Mouse (Mus musculus): ENCODE results near the gene Bckdha. TPM values are rescaled to one million over a fixed set of nuclear protein-coding genes. Genes with fewer than 3 reads are reported as not detected.
A peak's percentile ranks its signal among the peaks of the same experiment; 100 is the strongest.

Bckdha gene
- polyA plus RNA-seq, 1 experiment from 2014 or later, result 96.3 TPM

- H3K9ac ChIP-seq (ENCODE audit: low read depth, low read length), result 0 out of 2 replicates have a peak overlapping the region, but pooled peaks have one; percentile 79
- 0 out of 2 replicates have a peak overlapping the region, but pooled peaks have one; percentile 13 for H3K27ac ChIP-seq
- TF ChIP-seq CTCF (IDR thresholded peaks at IDR 0.05; ENCODE audit: low read depth), result no peak
- H3K36me3 ChIP-seq (ENCODE audit: insufficient read depth, low read length), result no peaks in the 10 kb centered on the region
- H3K4me2 ChIP-seq (ENCODE audit: low read length), result peak overlapping the region; percentile 92
- no peak for ATAC-seq (replicated peaks; ENCODE audit: low FRiP score, low read depth)
- no peaks in the 10 kb centered on the region for H3K27me3 ChIP-seq (ENCODE audit: insufficient read depth, low read length)
- DNase-seq (ENCODE audit: low spot score), result peak; percentile 46
- peak overlapping the region; percentile 77 for H3K4me3 ChIP-seq (replicated peaks; ENCODE audit: low read depth, low read length)
- H3K9me3 ChIP-seq (replicated peaks; ENCODE audit: low read length), result no peaks in the 10 kb centered on the region
- WGBS, result 8% methylated on average over 12 of the region's 12 CpGs
- H3K4me1 ChIP-seq (replicated peaks; ENCODE audit: insufficient read depth, low read length), result peaks cover 28% of the 10 kb centered on the region; the same call in 1 of the 2 replicates
Measured at GRCm38 (mm10) chr7:25689603-25690021, 30.8 kb upstream of the Bckdha start.

- WGBS, result under 1% methylated on average over 43 of the region's 52 CpGs
- Histone ChIP-seq H3K9ac (ENCODE audit: low read depth, low read length) (peak overlapping the region; percentile 79), H3K36me3 (ENCODE audit: insufficient read depth, low read length) (no peaks in the 10 kb centered on the region), H3K27ac (peak overlapping the region; percentile 75), H3K9me3 (replicated peaks; ENCODE audit: low read length) (no peaks in the 10 kb centered on the region), H3K4me1 (replicated peaks; ENCODE audit: insufficient read depth, low read length) (peaks cover 28% of the 10 kb centered on the region; the same call in 1 of the 2 replicates), H3K27me3 (ENCODE audit: insufficient read depth, low read length) (no peaks in the 10 kb centered on the region), H3K4me3 (replicated peaks; ENCODE audit: low read depth, low read length) (peak overlapping the region; percentile 77), H3K4me2 (ENCODE audit: low read length) (peak overlapping the region; percentile 92)
- ATAC-seq (replicated peaks; ENCODE audit: low FRiP score, low read depth) (peak; percentile 25), DNase-seq (ENCODE audit: low spot score) (peak; percentile 86)
- no peak for TF ChIP-seq CTCF (IDR thresholded peaks at IDR 0.05; ENCODE audit: low read depth)
Measured at GRCm38 (mm10) chr7:25688810-25689586, 30.2 kb upstream of the Bckdha start.

GRCm38 (mm10) chr7:25687811-25688401 is 29.1 kb upstream of the Bckdha start:
- H3K27me3 ChIP-seq (ENCODE audit: insufficient read depth, low read length), result no peaks in the 10 kb centered on the region
- H3K4me2 ChIP-seq (ENCODE audit: low read length), result peak overlapping the region; percentile 92
- H3K27ac ChIP-seq, result peak overlapping the region; percentile 90; the same call in 1 of the 2 replicates
- DNase-seq (ENCODE audit: low spot score) (no peak), ATAC-seq (replicated peaks; ENCODE audit: low FRiP score, low read depth) (no peak)
- no peaks in the 10 kb centered on the region for H3K36me3 ChIP-seq (ENCODE audit: insufficient read depth, low read length)
- no peaks in the 10 kb centered on the region for H3K9me3 ChIP-seq (replicated peaks; ENCODE audit: low read length)
- TF ChIP-seq CTCF (IDR thresholded peaks at IDR 0.05; ENCODE audit: low read depth), result peak; percentile 42; the same call in 1 of the 2 replicates
- under 1% methylated on average over 47 of the region's 47 CpGs for WGBS
- H3K4me3 ChIP-seq (replicated peaks; ENCODE audit: low read depth, low read length), result peak overlapping the region; percentile 77
- H3K4me1 ChIP-seq (replicated peaks; ENCODE audit: insufficient read depth, low read length), result peaks cover 28% of the 10 kb centered on the region; the same call in 1 of the 2 replicates
- H3K9ac ChIP-seq (ENCODE audit: low read depth, low read length), result peak overlapping the region; percentile 79

GRCm38 (mm10) chr7:25686680-25687531 is 28.1 kb upstream of the Bckdha start, which contains the start of gene Tgfb1:
Gene Tgfb1, plus strand, starts transcription at chr7:25687002.
- ATAC-seq (replicated peaks; ENCODE audit: low FRiP score, low read depth) (peak; percentile 40), DNase-seq (ENCODE audit: low spot score) (peak; percentile 83)
- no peaks in the 10 kb centered on the region for H3K36me3 ChIP-seq (ENCODE audit: insufficient read depth, low read length)
- peak within 1 kb of the TSS; percentile 90 for H3K27ac ChIP-seq
- peak within 1 kb of the TSS; percentile 79 for H3K9ac ChIP-seq (ENCODE audit: low read depth, low read length)
- H3K27me3 ChIP-seq (ENCODE audit: insufficient read depth, low read length), result no peaks in the 10 kb centered on the region
- H3K4me2 ChIP-seq (ENCODE audit: low read length), result peak within 1 kb of the TSS; percentile 92
- peak; percentile 67 for TF ChIP-seq CTCF (IDR thresholded peaks at IDR 0.05; ENCODE audit: low read depth)
- H3K4me3 ChIP-seq (replicated peaks; ENCODE audit: low read depth, low read length), result peak within 1 kb of the TSS; percentile 77
- peaks cover 28% of the 10 kb centered on the region; the same call in 1 of the 2 replicates for H3K4me1 ChIP-seq (replicated peaks; ENCODE audit: insufficient read depth, low read length)
- 2% methylated on average over 65 of the region's 69 CpGs for WGBS
- H3K9me3 ChIP-seq (replicated peaks; ENCODE audit: low read length), result no peaks in the 10 kb centered on the region

GRCm38 (mm10) chr7:25685926-25686470 is 27.2 kb upstream of the Bckdha start:
- Histone ChIP-seq H3K27ac (no peak overlapping the region), H3K9me3 (replicated peaks; ENCODE audit: low read length) (no peaks in the 10 kb centered on the region), H3K36me3 (ENCODE audit: insufficient read depth, low read length) (no peaks in the 10 kb centered on the region), H3K4me2 (ENCODE audit: low read length) (peak overlapping the region; percentile 92), H3K4me3 (replicated peaks; ENCODE audit: low read depth, low read length) (peak overlapping the region; percentile 77), H3K9ac (ENCODE audit: low read depth, low read length) (no peak overlapping the region), H3K4me1 (replicated peaks; ENCODE audit: insufficient read depth, low read length) (peaks cover 32% of the 10 kb centered on the region; the same call in 1 of the 2 replicates), H3K27me3 (ENCODE audit: insufficient read depth, low read length) (no peaks in the 10 kb centered on the region)
- DNase-seq (ENCODE audit: low spot score), result no peak
- WGBS, result 73% methylated on average over 21 of the region's 21 CpGs
- no peak for TF ChIP-seq CTCF (IDR thresholded peaks at IDR 0.05; ENCODE audit: low read depth)
- ATAC-seq (replicated peaks; ENCODE audit: low FRiP score, low read depth), result no peak

Measured in kidney, postnatal 0 days (tissue).